Mouse (Mus musculus): Measurements from ENCODE around the gene Hist1h3d.

- no peak for TF ChIP-seq ZNF384 (IDR thresholded peaks at IDR 0.05; ENCODE audit: low read depth, low read length)
- TF ChIP-seq ZMIZ1 (IDR thresholded peaks at IDR 0.05; ENCODE audit: low read depth, low read length), result no peak
- no peak for TF ChIP-seq MXI1 (IDR thresholded peaks at IDR 0.05; ENCODE audit: low read depth, low read length)
- TF ChIP-seq MAX (IDR thresholded peaks at IDR 0.05; ENCODE audit: low read length), result no peak
- TF ChIP-seq TCF12 (IDR thresholded peaks at IDR 0.05; ENCODE audit: low read depth, low read length), result no peak
Observed at GRCm38 (mm10) chr13:23603182-23603699, 27.7 kb downstream of the Hist1h3d start.

Measured in CH12.LX (cell line).